Mouse (Mus musculus): ENCODE results near the gene Arf3. TPM values are rescaled to one million over a fixed set of nuclear protein-coding genes. Genes with fewer than 3 reads are reported as not detected.

The Arf3 gene
- polyA plus RNA-seq, 1 experiment from 2014 or later: 11.9 TPM

GRCm38 (mm10) chr15:98732006-98732531 lies 30.9 kb downstream of the Arf3 start:
- Histone ChIP-seq H3K4me1 (replicated peaks) (peaks cover 56% of the 10 kb centered on the region), H3K27me3 (peaks cover 29% of the 10 kb centered on the region), H3K9ac (no peak overlapping the region), H3K9me3 (replicated peaks) (no peaks in the 10 kb centered on the region), H3K36me3 (peaks cover 12% of the 10 kb centered on the region), H3K4me2 (no peak overlapping the region), H3K27ac (peak overlapping the region; percentile 23; the same call in 1 of the 2 replicates), H3K4me3 (replicated peaks) (no peak overlapping the region)
- WGBS (ENCODE audit: insufficient replicate concordance): 56% methylated on average over 8 of the region's 8 CpGs
- ATAC-seq (ENCODE audit: low read depth): peak; percentile 22; the same call in 1 of the 2 replicates
- DNase-seq: no peak

GRCm38 (mm10) chr15:98730790-98731189 lies 32.2 kb downstream of the Arf3 start:
- H3K9ac ChIP-seq: no peak overlapping the region
- H3K27me3 ChIP-seq: peaks cover 35% of the 10 kb centered on the region
- H3K27ac ChIP-seq: no peak overlapping the region
- no peak for DNase-seq
- no peak overlapping the region for H3K4me2 ChIP-seq
- 50% methylated on average over 6 of the region's 6 CpGs for WGBS (ENCODE audit: insufficient replicate concordance)
- H3K9me3 ChIP-seq (replicated peaks): no peaks in the 10 kb centered on the region
- no peak for ATAC-seq (ENCODE audit: low read depth)
- no peak overlapping the region for H3K4me3 ChIP-seq (replicated peaks)
- H3K36me3 ChIP-seq: peaks cover under 1% of the 10 kb centered on the region
- H3K4me1 ChIP-seq (replicated peaks): peaks cover 53% of the 10 kb centered on the region

GRCm38 (mm10) chr15:98729791-98730545 lies 33.0 kb downstream of the Arf3 start:
- Histone ChIP-seq H3K9ac (no peak overlapping the region), H3K36me3 (no peaks in the 10 kb centered on the region), H3K27me3 (peaks cover 35% of the 10 kb centered on the region), H3K4me3 (replicated peaks) (no peak overlapping the region), H3K4me2 (no peak overlapping the region), H3K27ac (no peak overlapping the region), H3K4me1 (replicated peaks) (peaks cover 53% of the 10 kb centered on the region), H3K9me3 (replicated peaks) (no peaks in the 10 kb centered on the region)
- DNase-seq (no peak), ATAC-seq (ENCODE audit: low read depth) (no peak)
- WGBS (ENCODE audit: insufficient replicate concordance): 35% methylated on average over 7 of the region's 7 CpGs

GRCm38 (mm10) chr15:98728366-98728765 lies 34.6 kb downstream of the Arf3 start:
- Histone ChIP-seq H3K4me1 (replicated peaks) (peaks cover 47% of the 10 kb centered on the region), H3K4me3 (replicated peaks) (peak overlapping the region; percentile 67), H3K9ac (no peak overlapping the region), H3K27ac (no peak overlapping the region), H3K27me3 (peaks cover 43% of the 10 kb centered on the region), H3K9me3 (replicated peaks) (no peaks in the 10 kb centered on the region), H3K4me2 (peak overlapping the region; percentile 93), H3K36me3 (no peaks in the 10 kb centered on the region)
- 12% methylated on average over 9 of the region's 9 CpGs for WGBS (ENCODE audit: insufficient replicate concordance)
- DNase-seq (no peak), ATAC-seq (ENCODE audit: low read depth) (peak; percentile 11)

GRCm38 (mm10) chr15:98727443-98728321 lies 35.3 kb downstream of the Arf3 start, which contains the start of gene Fkbp11:
TSS of gene Fkbp11 (minus strand) at chr15:98728198.
- peak; percentile 76 for ATAC-seq (ENCODE audit: low read depth)
- peak within 1 kb of the TSS; percentile 93 for H3K4me2 ChIP-seq
- H3K36me3 ChIP-seq: no peaks in the 10 kb centered on the region

GRCm38 (mm10) chr15:98726746-98727145 lies 36.3 kb downstream of the Arf3 start:
- Histone ChIP-seq H3K4me3 (replicated peaks) (peak overlapping the region; percentile 67), H3K4me2 (peak overlapping the region; percentile 93), H3K9me3 (replicated peaks) (no peaks in the 10 kb centered on the region), H3K9ac (peak overlapping the region; percentile 73; the same call in 1 of the 2 replicates), H3K4me1 (replicated peaks) (peaks cover 38% of the 10 kb centered on the region), H3K36me3 (no peaks in the 10 kb centered on the region), H3K27ac (no peak overlapping the region), H3K27me3 (peaks cover 55% of the 10 kb centered on the region)
- DNase-seq (no peak), ATAC-seq (ENCODE audit: low read depth) (no peak)
- WGBS (ENCODE audit: insufficient replicate concordance): 52% methylated on average over 7 of the region's 7 CpGs

More at GRCm38 (mm10) chr15:98727443-98728321, 35.3 kb downstream of the Arf3 start, which contains the start of gene Fkbp11:
- under 1% methylated on average over 39 of the region's 39 CpGs for WGBS (ENCODE audit: insufficient replicate concordance)
- Histone ChIP-seq H3K27me3 (peaks cover 48% of the 10 kb centered on the region), H3K4me3 (replicated peaks) (peak within 1 kb of the TSS; percentile 67), H3K4me1 (replicated peaks) (peaks cover 46% of the 10 kb centered on the region), H3K9me3 (replicated peaks) (no peaks in the 10 kb centered on the region), H3K9ac (peak within 1 kb of the TSS; percentile 73), H3K27ac (peak within 1 kb of the TSS; percentile 70)
- peak; percentile 60 for DNase-seq

- no peak for DNase-seq
- Histone ChIP-seq H3K9me3 (replicated peaks) (no peaks in the 10 kb centered on the region), H3K4me2 (peak overlapping the region; percentile 93), H3K27me3 (peaks cover 58% of the 10 kb centered on the region), H3K4me1 (replicated peaks) (peaks cover 36% of the 10 kb centered on the region), H3K9ac (no peak overlapping the region), H3K36me3 (no peaks in the 10 kb centered on the region), H3K27ac (no peak overlapping the region), H3K4me3 (replicated peaks) (no peak overlapping the region)
- 71% methylated on average over 4 of the region's 4 CpGs for WGBS (ENCODE audit: insufficient replicate concordance)
- ATAC-seq (ENCODE audit: low read depth): no peak
These were observed 36.9 kb downstream of the Arf3 start for GRCm38 (mm10) chr15:98726079-98726478.

- H3K27me3 ChIP-seq: peaks cover 52% of the 10 kb centered on the region
- no peak overlapping the region for H3K4me3 ChIP-seq (replicated peaks)
- ATAC-seq (ENCODE audit: low read depth) (no peak), DNase-seq (no peak)
- WGBS (ENCODE audit: insufficient replicate concordance): 45% methylated on average over 19 of the region's 19 CpGs
- no peak overlapping the region for H3K4me2 ChIP-seq
- H3K36me3 ChIP-seq: no peaks in the 10 kb centered on the region
- H3K9me3 ChIP-seq (replicated peaks): no peaks in the 10 kb centered on the region
- H3K4me1 ChIP-seq (replicated peaks): peaks cover 35% of the 10 kb centered on the region
- no peak overlapping the region for H3K9ac ChIP-seq
- no peak overlapping the region for H3K27ac ChIP-seq
These were observed 38.6 kb downstream of the Arf3 start for GRCm38 (mm10) chr15:98724441-98724840.

GRCm38 (mm10) chr15:98722854-98723253 lies 40.2 kb downstream of the Arf3 start:
- no peak overlapping the region for H3K4me2 ChIP-seq
- no peak for DNase-seq
- ATAC-seq (ENCODE audit: low read depth): no peak

GRCm38 (mm10) chr15:98722191-98722590 lies 40.8 kb downstream of the Arf3 start:
- Histone ChIP-seq H3K9ac (no peak overlapping the region), H3K9me3 (replicated peaks) (no peaks in the 10 kb centered on the region), H3K36me3 (no peaks in the 10 kb centered on the region), H3K27me3 (peaks cover 39% of the 10 kb centered on the region), H3K27ac (no peak overlapping the region), H3K4me2 (no peak overlapping the region), H3K4me1 (replicated peaks) (peaks cover 19% of the 10 kb centered on the region), H3K4me3 (replicated peaks) (no peak overlapping the region)
- no peak for DNase-seq
- no peak for ATAC-seq (ENCODE audit: low read depth)
- 70% methylated on average over 8 of the region's 8 CpGs for WGBS (ENCODE audit: insufficient replicate concordance)

More at GRCm38 (mm10) chr15:98722854-98723253, 40.2 kb downstream of the Arf3 start:
- no peak overlapping the region for H3K27ac ChIP-seq
- no peak overlapping the region for H3K4me3 ChIP-seq (replicated peaks)
- peaks cover 25% of the 10 kb centered on the region for H3K4me1 ChIP-seq (replicated peaks)
- H3K9ac ChIP-seq: no peak overlapping the region
- no peaks in the 10 kb centered on the region for H3K9me3 ChIP-seq (replicated peaks)
- 25% methylated on average over 14 of the region's 14 CpGs for whole genome bisulfite sequencing (ENCODE audit: insufficient replicate concordance)
- no peaks in the 10 kb centered on the region for H3K36me3 ChIP-seq
- H3K27me3 ChIP-seq: peaks cover 42% of the 10 kb centered on the region

GRCm38 (mm10) chr15:98717301-98717700 lies 45.7 kb downstream of the Arf3 start:
- Histone ChIP-seq H3K4me3 (replicated peaks) (no peak overlapping the region), H3K9me3 (replicated peaks) (no peaks in the 10 kb centered on the region), H3K4me2 (no peak overlapping the region), H3K9ac (no peak overlapping the region), H3K36me3 (no peaks in the 10 kb centered on the region), H3K27ac (no peak overlapping the region), H3K27me3 (peaks cover 23% of the 10 kb centered on the region), H3K4me1 (replicated peaks) (no peaks in the 10 kb centered on the region)
- ATAC-seq (ENCODE audit: low read depth): no peak
- DNase-seq: no peak
- 45% methylated on average over 16 of the region's 16 CpGs for WGBS (ENCODE audit: insufficient replicate concordance)

Measured in liver, embryonic 13.5 days (tissue).